Mouse (Mus musculus) kidney, embryonic 15.5 days (tissue): ENCODE data around the gene Helt. TPM values are rescaled to one million over a fixed set of nuclear protein-coding genes. Genes with fewer than 3 reads are reported as not detected.

Experiments
- ATAC-seq: fragments of 200-750 bp; cut with Nextera tagmentation; replicated peaks from 2 replicates; pipeline ENCODE4 v1.8.0; 2017; ENCODE audit warnings: moderate TSS enrichment; ENCODE audit not compliant: low FRiP score
- H3K27ac ChIP-seq: fragments of 300-500 bp; sonication (generic); 2 replicates; pipeline ENCODE4 v1.5.1; 2015; ENCODE audit warnings: mild to moderate bottlenecking, inconsistent platforms
- H3K27me3 ChIP-seq: fragments of 300-500 bp; sonication (generic); 2 replicates; pipeline ENCODE4 v1.6.1; 2015; ENCODE audit warnings: inconsistent platforms
- H3K36me3 ChIP-seq: fragments of 300-500 bp; sonication (generic); 2 replicates; pipeline ENCODE4 v1.6.1; 2015; ENCODE audit warnings: inconsistent platforms
- H3K4me1 ChIP-seq: fragments of 300-500 bp; sonication (generic); 2 replicates; pipeline ENCODE4 v1.6.1; 2015; ENCODE audit warnings: inconsistent platforms
- H3K4me2 ChIP-seq: fragments of 300-500 bp; sonication (generic); 2 replicates; pipeline ENCODE4 v1.6.1; 2015; ENCODE audit warnings: moderate library complexity, mild to moderate bottlenecking, inconsistent platforms
- H3K4me3 ChIP-seq: fragments of 300-500 bp; sonication (generic); replicated peaks from 2 replicates; pipeline ENCODE4 v1.5.1; 2015; ENCODE audit warnings: mild to moderate bottlenecking, inconsistent platforms
- H3K9ac ChIP-seq: fragments of 300-500 bp; sonication (generic); 2 replicates; pipeline ENCODE4 v1.6.1; 2015; ENCODE audit warnings: mild to moderate bottlenecking, inconsistent platforms
- H3K9me3 ChIP-seq: fragments of 300-500 bp; sonication (generic); replicated peaks from 2 replicates; pipeline ENCODE4 v1.6.1; 2016; ENCODE audit warnings: inconsistent platforms
- WGBS: fragments of 180-500 bp; shearing (Covaris S2); methylation state at CpG from one replicate; pipeline ENCODE4 v1.1.7; 2015; ENCODE audit warnings: mixed read lengths; 5-methylcytosine and 5-hydroxymethylcytosine counted together
- polyA plus RNA-seq: library from polyadenylated mRNA; unstranded; fragments of >200 nt; fragmentation: Nextera tagmentation; extraction: Ambion mirVana; gene quantifications from 2 replicates; pipeline ENCODE4 v1.2.1, GENCODE M21; 2015

Gene Helt
- polyA plus RNA-seq, 1 experiment from 2014 or later, result not detected

GRCm38 (mm10) chr8:46323672-46324191 is 29.3 kb upstream of the Helt start:
- Histone ChIP-seq H3K4me1 (peaks cover 10% of the 10 kb centered on the region; the same call in 1 of the 2 replicates), H3K4me3 (no peak overlapping the region), H3K4me2 (no peak overlapping the region), H3K9ac (no peak overlapping the region), H3K36me3 (no peaks in the 10 kb centered on the region), H3K27me3 (no peaks in the 10 kb centered on the region), H3K9me3 (no peaks in the 10 kb centered on the region), H3K27ac (no peak overlapping the region)
- no peak for ATAC-seq
- 59% methylated on average over 5 of the region's 5 CpGs for WGBS

DNA sequence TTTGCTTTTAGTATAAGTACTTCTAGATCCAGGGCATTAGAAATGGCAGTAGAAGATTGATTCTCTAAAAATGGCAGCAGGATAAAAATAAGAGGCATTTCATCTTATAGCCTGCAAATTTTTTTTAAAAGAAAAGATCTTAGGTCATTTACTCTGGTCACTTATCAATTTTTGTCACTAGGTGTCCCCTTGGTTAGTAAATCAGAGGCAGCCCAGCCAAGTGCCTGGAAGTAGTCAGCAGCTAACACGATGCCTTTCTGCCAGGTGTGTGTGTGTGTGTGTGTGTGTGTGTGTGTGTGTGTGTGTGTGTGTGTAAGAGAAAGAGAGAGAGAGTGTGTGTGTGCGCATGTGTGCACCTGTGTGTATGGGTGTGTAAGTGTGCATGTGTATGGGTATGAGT is 28.4 kb upstream of the Helt start:
- H3K4me2 ChIP-seq, result no peak overlapping the region
- H3K9ac ChIP-seq, result no peak overlapping the region
- no peaks in the 10 kb centered on the region for H3K9me3 ChIP-seq
- no peaks in the 10 kb centered on the region for H3K36me3 ChIP-seq
- peaks cover 5% of the 10 kb centered on the region; the same call in 1 of the 2 replicates for H3K4me1 ChIP-seq
- H3K4me3 ChIP-seq, result no peak overlapping the region
- no peak overlapping the region for H3K27ac ChIP-seq
- H3K27me3 ChIP-seq, result no peaks in the 10 kb centered on the region
- 69% methylated on average over 2 of the region's 2 CpGs for WGBS
- ATAC-seq, result no peak

DNA sequence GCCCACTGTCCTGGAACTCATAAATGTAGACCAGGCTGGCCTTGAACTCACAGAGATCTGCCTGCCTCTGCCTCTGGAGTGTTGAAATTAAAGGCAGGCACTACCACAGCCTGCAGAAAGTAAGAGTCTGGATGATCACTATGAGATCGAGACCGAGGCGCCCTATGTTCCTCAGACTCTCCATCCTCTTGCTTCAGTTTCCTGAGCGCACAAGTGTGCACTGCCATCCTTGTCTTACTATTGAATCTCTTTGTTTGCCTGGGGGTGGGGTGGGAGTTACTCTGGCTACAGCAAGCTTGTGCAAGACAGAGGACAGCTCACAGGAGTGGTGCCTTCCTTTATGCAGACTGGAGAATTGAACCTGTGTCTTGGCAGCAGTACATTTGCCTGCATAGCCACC is 27.9 kb upstream of the Helt start:
- H3K4me2 ChIP-seq, result no peak overlapping the region
- H3K9me3 ChIP-seq, result no peaks in the 10 kb centered on the region
- no peaks in the 10 kb centered on the region for H3K36me3 ChIP-seq
- H3K4me1 ChIP-seq, result peaks cover 5% of the 10 kb centered on the region; the same call in 1 of the 2 replicates
- no peak for ATAC-seq
- WGBS, result 99% methylated on average over 4 of the region's 4 CpGs
- no peak overlapping the region for H3K4me3 ChIP-seq
- no peaks in the 10 kb centered on the region for H3K27me3 ChIP-seq
- no peak overlapping the region for H3K9ac ChIP-seq
- no peak overlapping the region for H3K27ac ChIP-seq

DNA sequence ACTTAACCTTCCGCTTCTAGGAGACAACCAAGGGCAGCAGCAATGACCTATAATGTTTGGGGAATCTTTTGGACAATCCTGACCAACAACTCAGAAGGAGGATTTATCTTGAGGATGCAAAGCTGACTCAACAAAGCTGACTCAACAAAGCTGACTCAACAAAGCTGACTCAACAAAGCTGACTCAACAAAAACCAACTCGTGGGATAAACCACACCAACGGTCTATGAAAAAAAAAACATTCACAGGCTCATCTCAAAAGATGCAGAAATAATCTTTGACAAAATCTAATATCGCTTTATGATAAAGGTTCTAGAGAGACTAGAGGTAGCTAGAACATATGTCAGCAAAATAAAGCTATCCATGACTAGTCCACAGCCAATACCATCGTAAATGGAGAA is 24.3 kb upstream of the Helt start:
- no peaks in the 10 kb centered on the region for H3K36me3 ChIP-seq
- no peak overlapping the region for H3K4me3 ChIP-seq
- H3K9me3 ChIP-seq, result no peaks in the 10 kb centered on the region
- H3K9ac ChIP-seq, result no peak overlapping the region
- WGBS, result 93% methylated on average over 5 of the region's 5 CpGs
- no peak overlapping the region for H3K4me2 ChIP-seq
- ATAC-seq, result no peak
- H3K27ac ChIP-seq, result no peak overlapping the region
- H3K4me1 ChIP-seq, result peaks cover 8% of the 10 kb centered on the region; the same call in 1 of the 2 replicates
- no peaks in the 10 kb centered on the region for H3K27me3 ChIP-seq

DNA sequence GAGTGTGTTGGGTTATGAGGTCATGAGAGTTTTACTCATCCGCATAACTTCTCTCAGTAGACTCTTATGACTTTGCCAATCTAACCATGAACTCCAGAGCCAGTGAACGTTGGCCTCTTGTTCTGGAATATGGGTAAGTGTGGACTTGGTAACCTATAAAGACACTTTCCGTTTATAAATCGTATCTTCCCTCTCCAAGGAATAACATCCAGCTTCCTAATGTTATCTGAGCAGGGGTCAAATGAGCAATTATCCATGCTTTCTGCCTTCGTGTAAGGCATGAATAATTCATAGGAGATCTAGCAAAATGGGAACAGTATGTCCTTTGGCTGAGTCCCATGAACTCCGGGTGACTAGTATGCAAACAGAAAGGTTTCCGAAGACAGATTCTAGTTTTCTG is 22.7 kb upstream of the Helt start:
- H3K36me3 ChIP-seq, result no peaks in the 10 kb centered on the region
- H3K27me3 ChIP-seq, result no peaks in the 10 kb centered on the region
- no peak overlapping the region for H3K4me2 ChIP-seq
- H3K27ac ChIP-seq, result no peak overlapping the region
- H3K9me3 ChIP-seq, result no peaks in the 10 kb centered on the region
- no peak for ATAC-seq
- whole genome bisulfite sequencing, result 77% methylated on average over 7 of the region's 7 CpGs
- H3K4me1 ChIP-seq, result 0 out of 2 replicates have a peak, but pooled peaks cover 3% of the 10 kb centered on the region
- no peak overlapping the region for H3K4me3 ChIP-seq
- no peak overlapping the region for H3K9ac ChIP-seq

DNA sequence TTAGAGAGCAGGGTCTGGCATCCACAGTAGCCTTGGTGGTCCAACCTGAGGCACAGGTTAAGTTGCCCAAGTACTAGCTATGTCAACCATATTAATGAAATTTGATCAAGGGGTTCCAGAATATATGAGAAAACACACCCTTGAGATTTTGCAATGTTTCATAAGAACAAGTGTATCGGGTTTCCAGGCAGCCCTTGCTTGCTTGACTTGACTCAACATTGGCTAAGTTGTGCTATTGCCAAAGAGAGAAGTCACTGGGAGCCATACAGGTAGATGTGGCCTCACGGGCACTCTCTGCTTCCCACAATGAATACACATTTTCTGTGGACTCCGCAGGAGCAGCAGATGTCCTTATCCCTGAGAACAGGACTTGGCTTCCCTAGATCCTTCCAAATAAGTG is 19.3 kb upstream of the Helt start:
- no peak overlapping the region for H3K4me2 ChIP-seq
- no peaks in the 10 kb centered on the region for H3K9me3 ChIP-seq
- H3K27ac ChIP-seq, result no peak overlapping the region
- 0 out of 2 replicates have a peak, but pooled peaks cover 3% of the 10 kb centered on the region for H3K4me1 ChIP-seq
- peaks cover 8% of the 10 kb centered on the region; the same call in 1 of the 2 replicates for H3K27me3 ChIP-seq
- ATAC-seq, result no peak
- H3K36me3 ChIP-seq, result no peaks in the 10 kb centered on the region
- 87% methylated on average over 3 of the region's 3 CpGs for WGBS
- no peak overlapping the region for H3K9ac ChIP-seq
- no peak overlapping the region for H3K4me3 ChIP-seq

DNA sequence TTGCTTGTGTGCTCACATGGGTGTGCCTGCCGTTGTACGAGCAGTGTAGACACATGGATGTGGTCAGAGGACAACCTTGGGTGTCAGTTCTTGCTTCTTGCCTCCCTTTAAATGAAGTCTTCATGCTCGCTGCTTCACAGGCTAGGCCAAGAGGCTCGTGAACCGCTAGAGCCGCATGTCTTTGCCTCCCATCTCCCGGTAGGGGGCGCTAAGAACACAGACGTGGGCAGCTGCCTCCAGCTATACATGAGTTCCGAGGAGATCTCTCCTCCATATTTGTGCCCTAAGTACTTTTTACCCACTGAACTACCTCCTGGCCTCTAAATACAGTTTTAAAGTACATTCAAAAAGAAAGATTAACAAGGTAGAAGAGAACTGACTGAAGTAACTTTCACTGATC is 16.7 kb upstream of the Helt start:
- 7% methylated on average over 10 of the region's 10 CpGs for WGBS

DNA sequence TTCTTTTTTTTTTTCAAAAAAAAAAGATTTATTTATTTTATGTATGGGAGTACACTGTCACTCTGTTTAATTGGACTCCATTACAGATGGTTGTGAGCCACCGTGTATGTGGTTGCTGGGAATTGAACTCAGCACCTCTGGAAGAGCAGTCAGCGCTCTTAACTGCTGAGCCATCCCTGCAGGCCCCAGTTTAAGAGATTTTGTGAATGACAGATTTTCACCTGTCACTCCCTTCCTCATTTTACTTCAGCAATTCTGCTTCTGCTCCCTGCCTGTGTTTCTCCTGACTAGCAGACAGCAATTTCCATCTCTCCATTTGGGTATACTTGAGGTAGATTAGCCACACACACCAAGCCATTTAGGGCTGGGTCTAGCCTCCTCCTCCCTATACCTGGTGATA is 13.7 kb upstream of the Helt start:
- H3K27ac ChIP-seq, result no peak overlapping the region
- no peak overlapping the region for H3K4me3 ChIP-seq
- 64% methylated on average over 2 of the region's 2 CpGs for WGBS
- ATAC-seq, result no peak
- no peaks in the 10 kb centered on the region for H3K36me3 ChIP-seq
- peaks cover 4% of the 10 kb centered on the region; the same call in 1 of the 2 replicates for H3K4me1 ChIP-seq
- no peak overlapping the region for H3K4me2 ChIP-seq
- H3K27me3 ChIP-seq, result peaks cover 8% of the 10 kb centered on the region; the same call in 1 of the 2 replicates
- no peaks in the 10 kb centered on the region for H3K9me3 ChIP-seq
- no peak overlapping the region for H3K9ac ChIP-seq

More for the DNA sequence above, 16.7 kb upstream of the Helt start:
- no peak overlapping the region for H3K4me3 ChIP-seq
- no peak overlapping the region for H3K27ac ChIP-seq
- peaks cover 8% of the 10 kb centered on the region; the same call in 1 of the 2 replicates for H3K27me3 ChIP-seq
- 0 out of 2 replicates have a peak, but pooled peaks cover 3% of the 10 kb centered on the region for H3K4me1 ChIP-seq
- no peak overlapping the region for H3K9ac ChIP-seq
- no peaks in the 10 kb centered on the region for H3K36me3 ChIP-seq
- peak overlapping the region; percentile 5; the same call in 1 of the 2 replicates for H3K4me2 ChIP-seq
- peak; percentile 83 for ATAC-seq
- no peaks in the 10 kb centered on the region for H3K9me3 ChIP-seq

- H3K27ac ChIP-seq, result no peak overlapping the region
- no peak overlapping the region for H3K4me3 ChIP-seq
- no peaks in the 10 kb centered on the region for H3K36me3 ChIP-seq
- WGBS, result 8% methylated on average over 9 of the region's 9 CpGs
- no peak overlapping the region for H3K9ac ChIP-seq
- H3K27me3 ChIP-seq, result peaks cover 8% of the 10 kb centered on the region; the same call in 1 of the 2 replicates
- peaks cover 4% of the 10 kb centered on the region; the same call in 1 of the 2 replicates for H3K4me1 ChIP-seq
- peak; percentile 12; the same call in 1 of the 2 replicates for ATAC-seq
- no peak overlapping the region for H3K4me2 ChIP-seq
- no peaks in the 10 kb centered on the region for H3K9me3 ChIP-seq
Measured at GRCm38 (mm10) chr8:46305733-46306349, 11.4 kb upstream of the Helt start.

DNA sequence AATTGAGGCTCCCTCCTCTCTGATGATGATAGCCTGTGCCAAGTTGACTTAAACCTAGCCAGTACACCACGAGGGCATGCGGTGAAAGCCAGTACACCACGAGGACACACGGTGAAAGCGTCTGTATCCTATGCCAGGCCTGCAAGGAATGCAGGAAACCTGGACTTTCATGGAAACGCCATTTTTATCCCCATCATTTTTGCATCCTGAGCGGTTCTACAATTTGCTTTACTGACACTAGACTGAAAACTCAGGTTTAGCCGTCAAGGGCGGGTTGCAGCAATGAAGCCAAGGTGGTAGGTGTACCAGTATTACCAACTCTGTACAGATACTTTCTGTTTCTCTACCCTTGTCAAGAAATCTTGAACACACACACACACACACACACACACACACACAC is 7.7 kb upstream of the Helt start:
- 92% methylated on average over 9 of the region's 9 CpGs for WGBS

GRCm38 (mm10) chr8:46298847-46299246 is 4.4 kb upstream of the Helt start:
- no peak overlapping the region for H3K27ac ChIP-seq
- no peak overlapping the region for H3K4me2 ChIP-seq
- H3K9me3 ChIP-seq, result no peaks in the 10 kb centered on the region
- H3K36me3 ChIP-seq, result no peaks in the 10 kb centered on the region
- no peak overlapping the region for H3K4me3 ChIP-seq
- H3K9ac ChIP-seq, result no peak overlapping the region
- ATAC-seq, result no peak
- H3K4me1 ChIP-seq, result peaks cover 14% of the 10 kb centered on the region
- peaks cover 55% of the 10 kb centered on the region for H3K27me3 ChIP-seq
- 29% methylated on average over 7 of the region's 7 CpGs for WGBS

More for the DNA sequence above, 7.7 kb upstream of the Helt start:
- no peak for ATAC-seq
- Histone ChIP-seq H3K4me1 (peaks cover 4% of the 10 kb centered on the region; the same call in 1 of the 2 replicates), H3K4me2 (no peak overlapping the region), H3K36me3 (no peaks in the 10 kb centered on the region), H3K4me3 (no peak overlapping the region), H3K27me3 (peaks cover 22% of the 10 kb centered on the region), H3K9me3 (no peaks in the 10 kb centered on the region), H3K27ac (no peak overlapping the region), H3K9ac (no peak overlapping the region)

- no peak overlapping the region for H3K4me3 ChIP-seq
- no peaks in the 10 kb centered on the region for H3K9me3 ChIP-seq
- H3K27ac ChIP-seq, result no peak overlapping the region
- no peak for ATAC-seq
- H3K36me3 ChIP-seq, result no peaks in the 10 kb centered on the region
- H3K4me2 ChIP-seq, result no peak overlapping the region
- 2% methylated on average over 11 of the region's 11 CpGs for WGBS
- H3K9ac ChIP-seq, result no peak overlapping the region
- peaks cover 78% of the 10 kb centered on the region for H3K27me3 ChIP-seq
- H3K4me1 ChIP-seq, result peaks cover 25% of the 10 kb centered on the region
Measured at GRCm38 (mm10) chr8:46296551-46296950, 2.1 kb upstream of the Helt start.
